Mouse (Mus musculus) cortical plate, adult 2 months (tissue): ENCODE measurements around the gene Ubtd2. TPM values are rescaled to one million over a fixed set of nuclear protein-coding genes. Genes with fewer than 3 reads are reported as not detected.

ENCODE experiments used
- H3K27ac ChIP-seq: fragments of 200-500 bp; 2 replicates; pipeline ENCODE4 v1.5.1; 2012; ENCODE audit warnings: low read length, control low read depth, inconsistent platforms; ENCODE audit not compliant: insufficient read depth
- H3K4me1 ChIP-seq: fragments of 200-500 bp; 2 replicates; pipeline ENCODE4 v1.6.1; 2011; ENCODE audit warnings: low read length; ENCODE audit not compliant: control insufficient read depth, insufficient read depth
- H3K4me3 ChIP-seq: fragments of 200-500 bp; 2 replicates; pipeline ENCODE4 v1.5.1; 2011; ENCODE audit warnings: mild to moderate bottlenecking, low read length, control low read depth; ENCODE audit not compliant: insufficient read depth
- CTCF ChIP-seq: fragments of 200-500 bp; IDR thresholded peaks from 2 replicates; pipeline ENCODE4 v1.5.1; 2011; ENCODE audit warnings: mild to moderate bottlenecking, control low read depth, low read length; ENCODE audit not compliant: insufficient read depth; ENCODE audit errors: extremely low read depth
- POLR2A ChIP-seq: fragments of 200-500 bp; IDR thresholded peaks from 2 replicates; pipeline ENCODE4 v1.6.1; 2011; ENCODE audit warnings: mild to moderate bottlenecking, low read length, control low read depth; ENCODE audit not compliant: insufficient read depth; ENCODE audit errors: extremely low read depth
- polyA plus RNA-seq: library from polyadenylated mRNA; depleted of rRNA; stranded (reverse); fragments of >200 nt; gene quantifications from 2 replicates; pipeline ENCODE4 v1.2.3, GENCODE M21; 2012

The Ubtd2 gene
- polyA plus RNA-seq, 1 experiment = 31.8 TPM

GRCm38 (mm10) chr11:32542181-32542580, 87.0 kb downstream of the Ubtd2 start:
- Histone ChIP-seq H3K4me3 (no peak overlapping the region), H3K4me1 (no peaks in the 10 kb centered on the region), H3K27ac (no peak overlapping the region)
- no peak for TF ChIP-seq POLR2A
- no peak for TF ChIP-seq CTCF

GRCm38 (mm10) chr11:32542687-32543411, 87.7 kb downstream of the Ubtd2 start:
- H3K27ac ChIP-seq = no peak overlapping the region
- H3K4me3 ChIP-seq = no peak overlapping the region
- no peak for TF ChIP-seq CTCF
- TF ChIP-seq POLR2A = no peak
- H3K4me1 ChIP-seq = no peaks in the 10 kb centered on the region

- TF ChIP-seq CTCF = no peak
- no peak for TF ChIP-seq POLR2A
- H3K4me3 ChIP-seq = no peak overlapping the region
- H3K27ac ChIP-seq = no peak overlapping the region
- no peaks in the 10 kb centered on the region for H3K4me1 ChIP-seq
Observed at GRCm38 (mm10) chr11:32544041-32544440, 88.9 kb downstream of the Ubtd2 start.

- no peak overlapping the region for H3K4me3 ChIP-seq
- TF ChIP-seq POLR2A = no peak
- no peak for TF ChIP-seq CTCF
- H3K27ac ChIP-seq = no peak overlapping the region
- H3K4me1 ChIP-seq = no peaks in the 10 kb centered on the region
Observed at GRCm38 (mm10) chr11:32544497-32544896, 89.3 kb downstream of the Ubtd2 start.

- Histone ChIP-seq H3K4me3 (no peak overlapping the region), H3K27ac (no peak overlapping the region), H3K4me1 (no peaks in the 10 kb centered on the region)
- TF ChIP-seq POLR2A (no peak), CTCF (no peak)
Observed at GRCm38 (mm10) chr11:32545605-32546004, 90.4 kb downstream of the Ubtd2 start.

GRCm38 (mm10) chr11:32546483-32546882, 91.3 kb downstream of the Ubtd2 start:
- H3K4me3 ChIP-seq = no peak overlapping the region
- TF ChIP-seq POLR2A = no peak
- no peak for TF ChIP-seq CTCF
- no peaks in the 10 kb centered on the region for H3K4me1 ChIP-seq
- no peak overlapping the region for H3K27ac ChIP-seq

GRCm38 (mm10) chr11:32547391-32547947, 92.3 kb downstream of the Ubtd2 start:
- Histone ChIP-seq H3K4me1 (no peaks in the 10 kb centered on the region), H3K4me3 (no peak overlapping the region), H3K27ac (no peak overlapping the region)
- TF ChIP-seq POLR2A = no peak
- TF ChIP-seq CTCF = no peak

- Histone ChIP-seq H3K4me1 (no peaks in the 10 kb centered on the region), H3K27ac (no peak overlapping the region), H3K4me3 (no peak overlapping the region)
- no peak for TF ChIP-seq CTCF
- no peak for TF ChIP-seq POLR2A
Observed at GRCm38 (mm10) chr11:32548240-32548639, 93.1 kb downstream of the Ubtd2 start.

- TF ChIP-seq POLR2A = no peak
- no peaks in the 10 kb centered on the region for H3K4me1 ChIP-seq
- H3K4me3 ChIP-seq = no peak overlapping the region
- H3K27ac ChIP-seq = no peak overlapping the region
Observed at GRCm38 (mm10) chr11:32549236-32549635, 94.1 kb downstream of the Ubtd2 start.

- TF ChIP-seq CTCF (no peak), POLR2A (no peak)
- Histone ChIP-seq H3K4me3 (no peak overlapping the region), H3K27ac (no peak overlapping the region), H3K4me1 (no peaks in the 10 kb centered on the region)
Observed at GRCm38 (mm10) chr11:32550102-32550501, 94.9 kb downstream of the Ubtd2 start.
